In the genomic region with DNA sequence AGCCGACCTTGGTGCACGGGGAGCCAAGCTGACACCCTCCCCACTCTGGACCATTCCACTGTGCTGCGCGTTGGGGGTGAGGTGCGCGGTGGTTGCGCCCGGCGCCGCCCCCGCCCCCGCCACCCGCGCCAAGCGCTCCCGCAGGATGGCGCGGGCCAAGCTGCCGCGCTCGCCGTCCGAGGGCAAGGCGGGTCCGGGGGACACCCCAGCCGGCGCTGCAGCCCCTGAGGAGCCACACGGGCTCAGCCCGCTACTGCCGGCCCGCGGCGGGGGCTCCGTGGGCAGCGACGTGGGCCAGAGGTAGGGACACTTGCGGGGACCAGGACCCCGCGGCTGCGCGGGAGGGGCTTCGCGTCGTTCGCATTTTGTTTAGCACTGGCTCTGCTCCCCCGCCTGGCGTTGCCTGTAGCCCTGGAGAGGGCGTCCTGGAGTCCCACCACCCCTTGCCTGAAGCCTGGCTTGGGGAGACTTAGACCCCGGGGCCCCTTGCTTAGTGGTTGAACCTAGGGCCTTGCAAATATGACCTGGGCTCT, we compare ENCODE assay signal across 8 mouse cellular contexts. TPM values are rescaled to one million over a fixed set of nuclear protein-coding genes. Genes with fewer than 3 reads are reported as not detected.
DNase-seq lines count a peak whose midpoint lies in the region; ATAC-seq lines count a peak whose summit lies in the region.

No protein-coding gene starts in this region.

- peak overlapping the region; percentile 60 for H3K4me2 ChIP-seq in heart, embryonic 13.5 days
- H3K4me2 ChIP-seq in forebrain, embryonic 15.5 days (replicated peaks), result peak overlapping the region; percentile 83

- peaks cover 12% of the 10 kb centered on the region for H3K4me1 ChIP-seq in heart, embryonic 13.5 days
- peaks cover 8% of the 10 kb centered on the region for H3K4me1 ChIP-seq in forebrain, embryonic 15.5 days
- H3K4me1 ChIP-seq in midbrain, embryonic 10.5 days, result peaks cover 10% of the 10 kb centered on the region

- H3K9me3 ChIP-seq in heart, embryonic 13.5 days, result peaks cover 7% of the 10 kb centered on the region; the same call in 1 of the 2 replicates
- no peaks in the 10 kb centered on the region for H3K9me3 ChIP-seq in forebrain, embryonic 15.5 days
- no peaks in the 10 kb centered on the region for H3K9me3 ChIP-seq in midbrain, embryonic 10.5 days (replicated peaks)

- WGBS in heart, embryonic 13.5 days, result 4% methylated on average over 49 of the region's 49 CpGs
- WGBS in forebrain, embryonic 15.5 days, result 3% methylated on average over 49 of the region's 49 CpGs
- WGBS in midbrain, embryonic 10.5 days, result 2% methylated on average over 48 of the region's 49 CpGs

- H3K27me3 ChIP-seq in heart, embryonic 13.5 days (replicated peaks), result peaks cover 82% of the 10 kb centered on the region
- H3K27me3 ChIP-seq in forebrain, embryonic 15.5 days, result peaks cover 8% of the 10 kb centered on the region; the same call in 1 of the 2 replicates
- H3K27me3 ChIP-seq in midbrain, embryonic 10.5 days (ENCODE audit: low read depth, poor library complexity, severe bottlenecking), result peaks cover 31% of the 10 kb centered on the region

- no peak overlapping the region for H3K9ac ChIP-seq in heart, embryonic 13.5 days
- peak overlapping the region; percentile 58 for H3K9ac ChIP-seq in forebrain, embryonic 15.5 days (replicated peaks)

- H3K36me3 ChIP-seq in heart, embryonic 13.5 days, result no peaks in the 10 kb centered on the region
- H3K36me3 ChIP-seq in forebrain, embryonic 15.5 days, result no peaks in the 10 kb centered on the region
- no peaks in the 10 kb centered on the region for H3K36me3 ChIP-seq in midbrain, embryonic 10.5 days

- peak overlapping the region; percentile 34 for H3K4me3 ChIP-seq in heart, embryonic 13.5 days
- H3K4me3 ChIP-seq in forebrain, embryonic 15.5 days, result peak overlapping the region; percentile 54
- peak overlapping the region; percentile 63 for H3K4me3 ChIP-seq in midbrain, embryonic 10.5 days

- DNase-seq in heart, adult 18-20 months, result no peak
- DNase-seq in brain, adult 2 months (ENCODE audit: low read depth, low spot score), result peak; percentile 93
- peak; percentile 24 for DNase-seq in midbrain, embryonic 10.5 days (ENCODE audit: low spot score)
- no peak for DNase-seq in T-cell, adult 2 months (ENCODE audit: low spot score)
- DNase-seq in spleen, postnatal 36 days (ENCODE audit: low spot score in 2 of 2), result no peak
- DNase-seq in thymus, postnatal 25 days, result no peak

- ATAC-seq in heart, embryonic 13.5 days (ENCODE audit: extremely low read depth, insufficient number of reproducible peaks, low FRiP score, low TSS enrichment), result no peak
- ATAC-seq in forebrain, embryonic 15.5 days (replicated peaks), result peak; percentile 66

- H3K27ac ChIP-seq in heart, embryonic 13.5 days (replicated peaks), result no peak overlapping the region
- H3K27ac ChIP-seq in forebrain, embryonic 15.5 days (replicated peaks), result no peak overlapping the region
- peak overlapping the region; percentile 80 for H3K27ac ChIP-seq in midbrain, embryonic 10.5 days (replicated peaks)

RNA-seq across cellular contexts. Expression of a gene that starts 14.3 kb away (rescaled TPM):
- 0.07 and 0.11 TPM in 2 replicates for polyA plus RNA-seq in heart, embryonic 13.5 days (2015; fragmentation: Nextera tagmentation; extraction: Ambion mirVana)
- total RNA-seq in heart, adult 18-20 months (2021), result under 1 TPM; 0.21 to 0.25 TPM
- 6.2 and 7.7 TPM in 2 replicates for polyA plus RNA-seq in forebrain, embryonic 15.5 days (2015; fragmentation: Nextera tagmentation; extraction: Ambion mirVana)
- polyA plus RNA-seq in midbrain, embryonic 10.5 days (2016; fragmentation: Nextera tagmentation; extraction: Ambion mirVana), result 0.41 and 0.49 TPM in 2 replicates

RNA-seq across cellular contexts. Expression of a gene that starts 30.8 kb away (rescaled TPM):
- polyA plus RNA-seq in heart, embryonic 13.5 days (2015; fragmentation: Nextera tagmentation; extraction: Ambion mirVana), result not detected in 2 replicates
- not detected for total RNA-seq in heart, adult 18-20 months (2021)
- polyA plus RNA-seq in forebrain, embryonic 15.5 days (2015; fragmentation: Nextera tagmentation; extraction: Ambion mirVana), result not detected in 2 replicates
- polyA plus RNA-seq in midbrain, embryonic 10.5 days (2016; fragmentation: Nextera tagmentation; extraction: Ambion mirVana), result not detected in 2 replicates

RNA-seq across cellular contexts. Expression of a gene that starts 54.8 kb away (rescaled TPM):
- polyA plus RNA-seq in heart, embryonic 13.5 days (2015; fragmentation: Nextera tagmentation; extraction: Ambion mirVana), result not detected in 2 replicates
- not detected for total RNA-seq in heart, adult 18-20 months (2021)
- not detected in 2 replicates for polyA plus RNA-seq in forebrain, embryonic 15.5 days (2015; fragmentation: Nextera tagmentation; extraction: Ambion mirVana)
- not detected in 2 replicates for polyA plus RNA-seq in midbrain, embryonic 10.5 days (2016; fragmentation: Nextera tagmentation; extraction: Ambion mirVana)

Comparison
In these comparisons a context has a peak if more than half of its experiments do, and no peak if none do; other contexts are left out.
1. DNase-seq: peak in brain, adult 2 months (single experiment) and midbrain, embryonic 10.5 days (single experiment); none in heart, adult 18-20 months (0 of 2), T-cell, adult 2 months (single experiment), spleen, postnatal 36 days (0 of 2) and thymus, postnatal 25 days (single experiment).
2. Peak in every context shown above with its lines, with median percentiles within 50 percentile points of each other: H3K4me3 ChIP-seq.